Mouse (Mus musculus) embryonic fibroblast, embryonic 13.5 days (primary cell): ENCODE measurements at regions not wholly inside any gene's neighbourhood (a gene's known extent, or its start where the extent isn't known, plus 50 kb on each side); places are given as distances from the start of the nearest gene placed in this dataset.

ENCODE experiments used
- CTCF ChIP-seq: IDR thresholded peaks from 2 replicates; pipeline ENCODE4 v1.5.1; 2011; ENCODE audit warnings: mild to moderate bottlenecking, control low read depth, low read length, moderate library complexity, borderline replicate concordance; ENCODE audit not compliant: insufficient read depth
- POLR2A ChIP-seq: IDR thresholded peaks from 2 replicates; pipeline ENCODE4 v1.6.1; 2011; ENCODE audit warnings: low read depth, mild to moderate bottlenecking, control low read depth, low read length, moderate library complexity

GRCm38 (mm10) chr17:79503037-79503436 is 108.6 kb upstream of the Rmdn2 start:
- no peak for TF ChIP-seq CTCF
- no peak for TF ChIP-seq POLR2A
